Mouse (Mus musculus) urinary bladder, postnatal 25 days (tissue): Measurements from ENCODE around the gene Spata18.

Experiments used
- DNase-seq: peaks from one replicate; pipeline ENCODE4 v3.0.0; 2022; ENCODE audit warnings: low spot score

Gene Spata18

DNA sequence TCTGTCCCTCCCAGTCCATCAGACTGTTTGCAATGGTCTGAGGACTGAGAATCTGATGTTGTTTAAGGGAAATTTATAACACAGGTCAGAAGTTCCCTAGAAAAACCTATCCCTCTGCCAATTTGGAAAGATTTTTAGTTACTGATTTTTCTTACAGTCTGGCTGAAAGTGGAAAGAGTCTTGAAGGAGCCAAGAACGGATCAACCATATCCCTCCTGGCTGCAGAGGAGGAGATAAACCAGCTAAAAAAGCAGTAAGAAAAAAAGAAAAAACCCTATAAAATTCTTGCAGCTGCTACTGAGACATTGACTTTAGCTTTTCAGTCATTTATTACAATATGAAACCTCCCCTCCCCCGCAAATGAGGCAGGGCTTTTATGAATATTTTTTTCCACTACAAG is 15.5 kb downstream of the Spata18 start:
- no peak for DNase-seq

DNA sequence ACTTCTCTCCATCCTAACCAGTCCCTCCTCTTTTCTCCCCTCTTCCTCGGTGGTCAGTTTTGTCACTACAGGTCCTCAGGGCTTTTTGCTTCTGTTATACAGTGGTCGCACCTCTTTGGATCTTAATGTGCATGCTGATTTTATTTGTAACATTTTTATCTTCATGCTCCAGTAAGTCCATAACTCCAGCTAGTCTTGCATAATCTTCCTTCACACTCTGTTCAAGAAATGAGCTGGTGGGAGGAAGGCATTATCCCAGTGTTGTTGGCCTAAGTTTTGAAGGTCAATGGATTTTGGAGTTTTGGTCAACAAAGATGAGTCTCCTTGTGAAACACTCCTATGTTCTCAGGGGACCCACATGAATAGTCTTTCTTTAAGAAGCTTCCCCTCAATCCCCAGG is 16.7 kb downstream of the Spata18 start:
- no peak for DNase-seq

DNA sequence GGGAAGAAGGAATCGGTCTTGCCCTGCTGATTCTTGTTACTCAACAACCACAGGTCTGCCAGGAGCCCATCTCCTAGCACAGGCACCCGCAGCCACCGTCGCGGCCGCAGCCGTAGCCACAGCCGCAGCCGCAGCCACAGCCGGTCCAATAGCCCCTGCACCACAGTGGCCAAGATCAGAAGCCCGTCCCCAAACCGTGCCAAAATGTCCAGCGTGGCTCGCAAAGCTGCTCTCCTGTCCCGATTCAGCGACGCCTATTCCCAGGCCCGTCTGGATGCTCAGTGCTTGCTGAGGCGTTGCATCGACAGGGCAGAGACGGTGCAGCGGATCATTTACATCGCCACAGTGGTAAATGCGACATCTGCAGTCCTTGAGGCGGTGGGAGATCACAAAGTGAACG is 18.2 kb downstream of the Spata18 start:
- no peak for DNase-seq

DNA sequence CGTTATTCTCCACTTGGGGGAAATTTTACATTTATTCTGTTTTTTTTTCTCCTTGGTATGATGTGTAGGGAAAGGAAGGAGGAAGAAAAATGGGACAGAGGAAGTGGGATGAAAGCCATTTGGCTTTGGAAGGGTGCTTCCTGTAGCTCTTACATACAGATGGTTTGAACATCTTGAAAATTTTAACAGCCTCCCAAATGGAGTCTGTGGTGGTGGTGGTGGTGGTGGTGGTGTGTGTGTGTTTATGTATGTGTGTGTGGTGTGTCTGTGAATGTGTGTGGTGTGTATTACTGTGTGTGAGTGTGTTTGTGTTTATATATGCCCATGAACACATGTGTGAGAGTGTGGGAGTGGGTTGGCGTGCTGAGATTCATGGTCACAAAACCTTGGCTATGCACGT is 24.4 kb downstream of the Spata18 start:
- no peak for DNase-seq

DNA sequence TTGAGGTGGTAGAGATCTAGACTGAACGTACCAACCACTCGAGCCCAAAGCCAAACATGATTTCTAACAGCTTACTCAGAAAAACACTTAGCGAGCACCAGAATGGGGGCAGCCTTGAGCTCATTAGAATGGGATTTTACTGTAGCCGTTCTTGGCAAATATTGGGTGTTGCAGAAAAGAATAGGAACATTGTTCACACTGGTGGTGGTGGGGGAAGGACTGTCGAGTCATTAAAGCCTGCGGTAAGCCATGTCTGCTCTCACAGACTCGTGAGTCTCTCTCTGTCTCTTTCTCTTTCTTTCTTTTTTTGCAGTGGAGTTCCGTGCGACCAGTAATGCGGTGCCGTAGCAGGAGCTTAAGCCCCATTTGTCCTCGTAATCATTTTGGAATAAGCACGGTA is 25.4 kb downstream of the Spata18 start:
- no peak for DNase-seq

DNA sequence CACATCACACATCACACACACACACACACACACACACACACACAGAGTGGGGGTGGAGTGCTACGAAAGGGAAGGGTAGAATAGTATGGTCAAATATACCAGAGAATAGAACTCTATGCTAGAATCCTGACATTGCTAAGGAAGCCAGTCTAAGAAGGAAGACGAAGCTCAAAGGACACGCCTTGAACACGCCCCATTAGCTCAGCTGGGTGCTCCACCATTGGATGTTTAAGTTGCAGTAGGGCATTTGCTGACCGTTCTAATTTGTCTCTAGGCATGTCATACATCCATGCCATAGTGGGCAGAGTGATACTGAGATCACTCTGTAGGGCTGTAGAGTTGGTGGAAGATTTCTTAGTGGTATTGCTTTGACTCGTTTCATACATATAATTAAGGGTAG is 32.0 kb downstream of the Spata18 start:
- DNase-seq: no peak

DNA sequence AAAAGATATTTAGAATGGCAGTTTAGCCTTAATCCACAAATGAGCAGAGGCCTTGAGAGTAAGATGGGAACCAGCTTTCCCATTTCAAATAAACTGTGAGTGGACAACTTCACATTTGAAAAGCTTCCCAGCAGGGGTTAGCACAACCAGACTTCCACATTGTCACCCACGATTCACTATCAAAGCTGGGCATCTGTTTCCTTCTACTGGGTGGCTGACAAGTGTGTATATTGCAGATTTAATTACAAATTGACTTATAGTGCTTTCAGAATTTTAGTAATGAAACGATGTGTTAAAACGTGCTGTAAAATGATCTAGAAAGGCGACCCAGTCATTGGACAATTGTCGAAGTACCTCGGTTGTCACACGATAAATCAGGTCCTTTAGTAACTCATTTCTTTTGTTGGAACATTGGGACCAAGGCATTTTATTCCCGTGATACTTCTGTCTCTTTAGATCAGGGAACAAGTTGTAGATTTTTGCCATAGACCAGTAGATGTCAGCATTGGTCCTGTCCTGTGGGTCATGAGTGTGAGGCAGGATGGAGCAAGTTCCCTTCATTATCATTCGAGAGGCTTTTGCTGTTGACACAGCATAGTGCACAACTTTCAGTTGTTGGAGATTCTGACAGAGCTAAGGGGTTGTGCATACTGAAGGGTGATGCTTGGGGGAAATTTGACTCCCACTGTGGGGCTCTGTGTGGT is 32.7 kb downstream of the Spata18 start:
- DNase-seq: no peak

DNA sequence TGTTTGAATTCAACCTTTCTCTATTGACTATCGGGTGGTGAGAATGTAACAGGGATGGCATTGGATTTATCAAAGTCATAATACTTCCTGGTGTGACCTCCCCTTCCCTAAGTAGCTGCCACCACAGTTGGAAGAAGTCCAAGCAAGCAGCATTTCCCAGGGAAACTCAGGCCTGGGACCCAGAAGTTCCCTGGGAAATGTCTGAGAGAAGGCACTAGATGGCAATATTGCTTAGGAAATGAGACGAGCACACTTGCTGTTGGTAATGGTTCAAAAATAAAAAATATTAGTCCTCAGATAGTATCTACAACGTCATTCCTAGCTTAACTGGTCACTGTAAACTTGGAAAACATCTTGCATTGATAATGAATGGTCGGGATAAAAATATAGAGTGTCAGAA is 35.0 kb downstream of the Spata18 start:
- DNase-seq: no peak

DNA sequence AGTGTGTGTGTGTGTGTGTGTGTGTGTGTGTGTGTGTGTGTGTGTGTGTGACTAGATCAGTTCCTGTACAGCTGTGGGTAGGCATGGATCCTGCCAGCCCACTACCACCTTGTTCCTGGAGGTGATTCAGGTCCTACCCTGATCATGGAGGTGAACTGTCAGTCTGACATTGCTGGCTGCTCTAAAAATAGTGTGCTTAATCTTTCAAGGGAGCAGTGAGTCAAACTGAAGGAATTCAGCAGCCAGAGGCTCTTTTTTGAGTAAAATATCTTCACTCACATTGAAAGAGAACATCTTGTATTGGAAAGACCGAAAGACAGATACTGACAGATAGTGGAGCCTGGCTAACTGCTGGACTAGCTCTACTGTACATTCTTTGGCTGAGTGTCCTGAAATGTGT is 37.4 kb downstream of the Spata18 start:
- DNase-seq: no peak

DNA sequence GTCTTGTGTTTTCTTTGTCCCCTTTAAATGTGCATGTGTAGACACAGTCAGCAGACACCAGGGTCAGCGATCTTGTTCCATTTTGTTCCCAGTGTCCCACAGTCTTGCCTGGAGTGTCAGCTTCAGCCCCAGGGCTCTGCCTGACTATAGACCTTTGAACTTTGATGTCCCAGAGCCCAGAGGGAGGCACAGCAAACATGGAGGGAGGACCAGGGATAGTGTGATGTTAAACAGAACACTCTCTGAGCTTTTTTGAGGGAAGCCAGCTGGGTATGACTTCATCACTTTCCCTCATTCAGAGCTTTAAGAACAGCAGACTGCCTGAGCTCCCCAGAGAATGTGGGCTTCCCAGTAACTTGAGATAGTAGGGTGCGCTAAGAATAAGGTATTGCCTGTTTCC is 39.0 kb downstream of the Spata18 start:
- DNase-seq: no peak

DNA sequence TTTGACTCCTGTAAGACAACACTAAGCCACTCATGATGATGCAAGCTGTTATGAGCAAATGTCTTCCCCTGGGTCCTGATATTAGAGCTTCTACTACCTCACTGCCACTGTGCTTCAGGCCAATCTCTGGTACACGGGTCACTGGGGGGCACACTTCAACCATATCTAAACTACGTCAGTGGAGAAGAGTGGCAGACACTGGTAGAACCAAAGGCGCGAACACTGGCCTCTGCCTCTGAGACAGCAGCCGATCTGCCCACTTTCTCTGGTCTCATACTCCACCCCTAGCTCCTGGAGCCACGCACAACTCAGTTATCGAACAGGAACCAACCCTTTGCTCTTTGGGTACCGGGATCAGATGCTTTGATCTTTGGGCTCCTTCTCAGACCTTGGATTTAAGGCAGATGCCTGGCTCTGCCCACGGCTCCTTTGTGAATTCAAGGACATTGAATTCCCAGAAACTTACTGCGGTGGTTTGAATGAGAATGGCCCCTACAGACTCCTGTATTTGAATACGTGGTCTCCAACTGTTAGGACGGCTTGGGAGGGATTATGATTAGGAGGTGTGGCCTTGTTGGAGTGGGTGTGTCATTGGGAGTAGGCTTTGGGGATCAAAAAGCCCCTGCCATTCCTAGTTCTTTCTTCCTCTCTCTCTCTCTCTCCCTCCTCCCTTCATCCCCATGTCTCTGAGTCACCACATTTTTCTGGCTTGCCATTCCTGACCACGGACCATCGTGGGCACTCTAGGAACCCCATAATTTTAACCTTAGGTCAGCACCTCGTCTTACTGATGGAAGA is 40.7 kb downstream of the Spata18 start:
- DNase-seq: no peak

DNA sequence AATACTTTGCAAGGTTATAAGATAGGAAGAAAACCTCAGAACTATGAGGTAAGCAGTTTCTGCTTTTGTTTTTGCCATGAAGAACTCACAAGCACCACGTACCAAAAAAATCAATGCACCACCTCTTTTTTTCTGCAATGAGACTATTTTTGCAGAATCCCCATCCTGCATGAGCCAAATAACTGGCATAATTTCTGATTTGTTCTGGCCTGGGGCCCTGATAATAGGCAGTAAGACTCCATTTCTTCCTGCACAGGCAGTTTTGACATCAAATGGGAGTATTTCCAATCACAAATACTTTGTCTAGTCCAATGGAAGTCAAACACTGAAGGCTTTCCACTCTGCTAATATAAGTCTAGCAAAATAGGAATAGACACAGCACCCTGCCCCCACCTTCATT is 42.6 kb downstream of the Spata18 start:
- no peak for DNase-seq

DNA sequence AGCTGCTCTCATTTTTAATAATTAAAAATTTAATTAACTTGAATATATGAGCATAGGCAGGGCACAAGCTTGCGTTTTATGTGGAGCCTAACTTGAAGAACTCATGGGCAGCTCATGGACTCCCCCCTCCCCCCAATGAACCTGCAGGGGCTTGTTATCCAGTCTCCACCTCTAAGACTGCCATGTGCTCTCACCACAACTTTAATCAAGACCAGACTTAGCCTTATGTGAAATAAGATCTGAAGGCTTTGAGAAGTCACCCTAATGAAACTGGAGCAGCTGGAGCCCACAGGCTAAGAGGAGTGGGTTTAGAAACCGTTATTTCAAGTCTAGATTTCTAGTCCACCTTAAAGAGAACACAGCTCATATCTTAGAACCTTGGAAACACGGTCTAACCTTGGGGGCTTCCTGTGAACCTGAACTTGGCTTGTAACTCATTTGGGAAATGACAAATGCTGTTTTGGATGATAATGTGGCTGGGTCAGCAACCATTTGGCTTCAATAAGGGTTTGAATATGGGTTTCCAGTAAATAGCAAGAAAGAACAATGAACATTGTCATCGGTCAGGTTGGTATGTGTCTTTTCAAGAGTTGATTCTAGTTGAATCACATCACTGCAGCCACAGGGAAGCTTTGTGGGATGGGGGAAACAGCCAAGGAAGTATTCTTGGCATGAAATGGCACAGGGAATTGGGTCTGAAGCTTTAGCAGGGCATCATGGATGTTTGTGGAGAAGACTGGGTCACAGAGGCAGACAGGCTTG is 43.3 kb downstream of the Spata18 start:
- no peak for DNase-seq

DNA sequence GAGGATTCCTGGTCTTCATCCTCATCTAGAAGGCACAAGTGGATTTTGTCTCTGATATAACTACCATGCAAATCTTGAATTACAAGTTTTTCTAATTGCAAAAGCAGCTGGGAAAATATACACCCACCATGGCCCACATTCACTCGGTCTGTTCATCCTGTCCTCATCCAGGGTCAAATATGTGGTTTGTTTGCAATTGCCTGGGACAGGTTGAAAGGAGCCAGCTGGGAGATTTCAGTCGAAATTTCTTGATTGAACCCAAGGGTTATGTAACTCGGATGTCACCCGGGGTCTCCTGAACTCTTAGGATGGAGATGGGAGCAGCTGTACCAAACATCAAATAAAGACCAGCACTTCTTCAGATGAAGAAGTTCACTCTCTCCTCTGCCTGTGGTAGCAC is 46.5 kb downstream of the Spata18 start:
- no peak for DNase-seq

DNA sequence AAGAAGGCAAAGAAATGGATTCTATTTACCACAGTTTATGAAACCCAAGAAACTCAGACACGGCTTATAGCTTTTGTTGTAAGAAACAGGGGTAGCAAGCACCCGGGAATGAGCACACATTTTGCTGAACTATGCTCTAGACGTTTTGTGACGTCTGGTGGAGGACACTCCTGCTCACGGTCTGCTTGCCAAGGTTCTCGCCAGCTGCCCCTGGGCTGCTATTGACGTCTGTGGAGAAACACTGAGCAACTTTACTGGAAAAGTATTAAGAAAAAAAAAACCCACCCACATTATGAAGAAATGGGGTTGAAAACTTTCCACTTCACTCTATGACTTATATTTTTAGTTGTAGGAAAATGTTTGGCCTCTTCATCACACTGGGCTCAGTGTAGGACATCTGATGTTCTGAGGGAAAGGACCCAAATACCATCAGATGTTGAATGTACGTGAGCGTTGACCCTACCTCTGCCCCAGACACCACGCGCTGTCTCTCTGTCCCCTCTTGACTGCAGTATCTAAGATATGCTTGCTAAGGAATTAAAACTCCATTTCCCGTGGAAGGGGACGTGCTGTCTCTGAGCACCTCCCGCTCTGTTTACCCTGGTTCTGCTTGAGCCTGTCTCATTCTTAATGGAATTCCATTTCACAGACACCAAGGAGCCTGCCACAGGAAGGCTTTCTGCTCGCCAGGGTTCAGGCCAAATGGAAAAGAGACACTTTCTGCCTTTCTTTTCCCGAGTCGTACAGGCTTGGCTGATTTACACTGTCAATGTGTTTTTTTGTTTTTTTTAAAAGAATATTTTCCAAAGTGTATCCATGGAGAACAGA is 50.1 kb downstream of the Spata18 start:
- DNase-seq: no peak

DNA sequence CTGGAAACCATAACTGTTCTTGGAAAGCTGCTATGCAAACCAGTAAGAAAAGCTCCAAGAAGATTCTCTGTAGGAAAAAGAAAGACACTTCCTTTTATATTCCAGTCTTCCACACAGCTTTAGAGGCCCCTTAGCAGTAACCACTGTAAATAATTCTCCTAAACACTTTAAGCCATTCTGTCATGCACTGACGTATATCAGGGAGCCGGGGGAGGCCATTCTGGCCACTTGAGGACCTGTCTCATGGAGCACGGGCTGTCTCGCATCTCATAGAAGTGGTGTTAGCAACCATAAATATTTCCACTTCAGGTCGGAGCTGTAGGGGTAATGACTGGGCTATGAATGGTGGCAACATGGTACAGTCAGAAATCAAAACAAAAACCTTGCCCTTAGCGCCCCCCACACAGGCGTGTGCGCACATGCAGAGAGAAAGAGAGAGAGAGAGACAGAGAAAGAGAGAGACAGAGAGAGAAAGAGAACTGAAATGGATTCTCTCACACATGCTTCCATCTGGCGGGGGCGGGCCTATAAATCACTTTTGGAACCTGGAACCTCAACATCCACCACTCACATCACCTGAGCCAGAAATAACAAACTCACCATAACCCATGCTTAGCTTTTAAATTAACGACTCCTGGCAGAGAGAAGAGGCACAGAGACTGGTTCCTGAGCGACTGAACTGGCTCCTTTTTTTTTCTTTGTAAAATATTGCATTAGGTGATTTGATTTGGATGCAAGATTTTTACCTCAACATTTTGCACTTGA is 50.9 kb downstream of the Spata18 start:
- DNase-seq: no peak

DNA sequence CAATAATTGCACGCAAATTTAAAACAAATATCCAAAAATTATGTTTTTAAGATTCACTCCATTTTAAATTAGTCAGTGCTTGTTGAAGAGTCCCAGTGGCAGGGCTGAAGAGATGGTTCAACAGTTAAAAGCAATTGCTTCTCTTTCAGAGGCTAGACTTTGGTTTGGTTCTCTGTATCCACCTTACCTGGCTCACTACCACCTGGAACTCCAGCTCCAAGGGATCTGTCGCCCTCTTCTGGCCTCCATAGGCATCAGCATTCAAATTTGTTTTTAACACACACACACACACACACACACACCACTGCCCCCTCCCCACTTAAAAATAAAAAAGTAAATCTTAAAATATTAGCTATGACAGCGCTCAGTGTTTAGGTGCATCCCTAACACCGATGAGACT is 51.9 kb downstream of the Spata18 start:
- no peak for DNase-seq

DNA sequence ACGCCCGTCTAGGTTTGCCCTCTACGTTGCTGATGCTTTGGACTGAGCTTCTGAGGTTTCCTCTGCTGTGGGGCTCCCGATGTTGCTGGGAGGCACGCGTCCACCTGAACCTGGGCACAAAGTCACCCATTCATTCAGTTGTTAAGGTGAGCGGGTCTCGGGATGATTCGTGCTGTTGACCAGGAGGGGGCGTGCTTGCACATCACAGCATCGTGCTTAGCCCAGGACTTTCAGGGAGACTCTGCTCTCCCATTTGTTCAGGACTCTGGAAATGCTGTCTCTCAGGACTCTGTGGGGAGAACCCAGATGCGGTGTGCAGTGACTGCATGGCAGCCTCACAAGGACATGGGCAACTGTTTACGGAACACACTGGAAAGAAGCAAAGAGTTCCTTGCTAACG is 53.1 kb downstream of the Spata18 start:
- DNase-seq: no peak

DNA sequence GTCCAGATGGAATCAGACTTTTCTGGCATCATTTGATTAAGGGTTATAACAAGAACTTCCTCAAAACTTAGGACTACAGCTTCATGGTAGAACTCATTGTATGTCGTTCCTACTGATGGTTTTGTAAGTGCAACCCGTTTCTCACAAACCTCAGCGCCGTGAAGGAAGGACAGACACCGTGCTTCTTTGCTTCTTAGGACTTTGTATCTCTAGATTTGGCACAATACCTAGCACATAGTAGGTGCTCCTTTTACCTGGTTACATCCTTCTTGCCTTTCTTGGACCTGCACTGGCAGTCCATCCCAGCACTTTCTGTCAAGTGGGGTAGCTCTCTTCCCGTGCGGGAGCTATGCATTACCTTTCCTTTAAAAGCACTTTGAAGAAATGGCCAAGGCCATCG is 53.6 kb downstream of the Spata18 start:
- no peak for DNase-seq

DNA sequence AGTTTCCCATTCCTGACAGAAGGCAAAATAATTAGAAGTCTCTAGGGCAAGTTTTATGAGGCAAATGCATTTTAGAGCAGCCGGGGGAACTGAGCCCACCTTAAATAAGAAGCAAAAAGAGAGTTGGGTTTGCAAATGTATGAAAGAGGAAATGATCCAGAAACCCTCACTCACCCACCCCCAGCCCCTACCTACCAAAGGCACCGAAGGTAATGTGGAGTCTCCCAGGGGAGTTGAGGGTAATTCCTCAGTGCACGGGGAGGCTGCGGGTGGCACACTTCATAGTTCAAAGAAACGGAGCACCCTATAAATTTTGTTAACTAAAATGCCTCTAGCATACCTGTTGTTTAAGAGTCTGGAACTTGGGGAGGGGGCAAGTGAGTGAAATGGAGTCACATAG is 54.1 kb downstream of the Spata18 start:
- no peak for DNase-seq

DNA sequence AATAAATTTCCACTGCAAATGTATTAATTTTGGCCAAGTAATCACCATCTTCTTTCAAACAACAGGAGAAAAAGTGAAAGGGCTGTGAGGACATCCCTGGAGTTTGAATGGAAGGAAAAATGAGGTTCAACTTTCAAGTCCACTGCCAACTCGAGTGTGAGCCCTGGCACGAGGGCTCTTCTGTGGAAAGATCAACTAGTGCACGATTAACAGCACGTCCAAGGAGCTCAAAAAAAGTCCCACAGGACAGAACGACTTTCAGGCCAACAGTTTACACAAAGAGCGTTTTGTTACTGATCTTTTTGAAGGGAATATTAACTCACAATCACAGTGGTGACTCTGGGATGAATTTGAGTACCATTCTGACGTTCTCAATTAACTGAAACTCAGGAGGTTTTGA is 61.7 kb downstream of the Spata18 start:
- DNase-seq: no peak
